Mouse (Mus musculus): ENCODE results near the gene Fam98b. TPM values are rescaled to one million over a fixed set of nuclear protein-coding genes. Genes with fewer than 3 reads are reported as not detected.
A peak's percentile ranks its signal among the peaks of the same experiment; 100 is the strongest.

Gene Fam98b
- polyA plus RNA-seq, 1 experiment = 26.8 TPM

- Histone ChIP-seq H3K36me3 (ENCODE audit: control insufficient read depth, insufficient read depth) (no peaks in the 10 kb centered on the region), H3K27me3 (ENCODE audit: control insufficient read depth, insufficient read depth, insufficient read length) (peaks cover 21% of the 10 kb centered on the region), H3ac (ENCODE audit: control insufficient read depth, insufficient read length) (no peak overlapping the region), H3K4me2 (ENCODE audit: low read depth) (no peak overlapping the region), H3K4me3 (no peak overlapping the region), H3K79me2 (ENCODE audit: control insufficient read depth, insufficient read depth) (no peaks in the 10 kb centered on the region)
- TF ChIP-seq REST (IDR thresholded peaks at IDR 0.05; ENCODE audit: insufficient read depth, insufficient read length) = no peak
- no peak for TF ChIP-seq MYOD1 (IDR thresholded peaks at IDR 0.05; ENCODE audit: control insufficient read depth in 1 of 3, insufficient read length in 2 of 3, low read depth in 2 of 3)
- TF ChIP-seq MAX (IDR thresholded peaks at IDR 0.05; ENCODE audit: low read depth) = no peak
- no peak for TF ChIP-seq USF1 (IDR thresholded peaks at IDR 0.05; ENCODE audit: low read depth)
- TF ChIP-seq TCF12 (IDR thresholded peaks at IDR 0.05; ENCODE audit: insufficient read depth, poor library complexity, severe bottlenecking) = no peak
- no peak for TF ChIP-seq POLR2A (IDR thresholded peaks at IDR 0.05; ENCODE audit: insufficient read length, low read depth)
- no peak for TF ChIP-seq TCF3 (IDR thresholded peaks at IDR 0.05; ENCODE audit: insufficient read length, low read depth)
- no peak for TF ChIP-seq POLR2AphosphoS2 (IDR thresholded peaks at IDR 0.05; ENCODE audit: insufficient read length, low read depth)
- TF ChIP-seq CEBPB (IDR thresholded peaks at IDR 0.05; ENCODE audit: insufficient read depth, poor library complexity, severe bottlenecking) = no peak
Observed at GRCm38 (mm10) chr2:117309046-117309445, 59.5 kb downstream of the Fam98b start.

GRCm38 (mm10) chr2:117311349-117311748 is 61.8 kb downstream of the Fam98b start:
- no peaks in the 10 kb centered on the region for H3K79me2 ChIP-seq (ENCODE audit: control insufficient read depth, insufficient read depth)
- H3K4me3 ChIP-seq = no peak overlapping the region
- H3K4me2 ChIP-seq (ENCODE audit: low read depth) = no peak overlapping the region
- no peaks in the 10 kb centered on the region for H3K36me3 ChIP-seq (ENCODE audit: control insufficient read depth, insufficient read depth)
- H3ac ChIP-seq (ENCODE audit: control insufficient read depth, insufficient read length) = no peak overlapping the region
- peaks cover 18% of the 10 kb centered on the region for H3K27me3 ChIP-seq (ENCODE audit: control insufficient read depth, insufficient read depth, insufficient read length)
- TF ChIP-seq SRF (IDR thresholded peaks at IDR 0.05; ENCODE audit: control insufficient read depth, insufficient read length, low read depth) (no peak), POLR2A (IDR thresholded peaks at IDR 0.05; ENCODE audit: insufficient read length, low read depth) (no peak), TCF12 (IDR thresholded peaks at IDR 0.05; ENCODE audit: insufficient read depth, poor library complexity, severe bottlenecking) (no peak), CEBPB (IDR thresholded peaks at IDR 0.05; ENCODE audit: insufficient read depth, poor library complexity, severe bottlenecking) (no peak), POLR2AphosphoS2 (IDR thresholded peaks at IDR 0.05; ENCODE audit: insufficient read length, low read depth) (no peak), E2F4 (IDR thresholded peaks at IDR 0.05; ENCODE audit: insufficient read depth) (no peak), MAX (IDR thresholded peaks at IDR 0.05; ENCODE audit: low read depth) (no peak), REST (IDR thresholded peaks at IDR 0.05; ENCODE audit: insufficient read depth, insufficient read length) (no peak), MYOD1 (IDR thresholded peaks at IDR 0.05; ENCODE audit: control insufficient read depth in 1 of 3, insufficient read length in 2 of 3, low read depth in 2 of 3) (no peak), USF1 (IDR thresholded peaks at IDR 0.05; ENCODE audit: low read depth) (no peak), TCF3 (IDR thresholded peaks at IDR 0.05; ENCODE audit: insufficient read length, low read depth) (no peak), MYOG (IDR thresholded peaks at IDR 0.05; ENCODE audit: control insufficient read depth in 1 of 3, insufficient read depth in 1 of 3, insufficient read length in 2 of 3, low read depth in 2 of 3) (no peak)

- Histone ChIP-seq H3K27me3 (ENCODE audit: control insufficient read depth, insufficient read depth, insufficient read length) (peaks cover 18% of the 10 kb centered on the region), H3K4me3 (no peak overlapping the region), H3K36me3 (ENCODE audit: control insufficient read depth, insufficient read depth) (no peaks in the 10 kb centered on the region), H3K4me2 (ENCODE audit: low read depth) (no peak overlapping the region), H3ac (ENCODE audit: control insufficient read depth, insufficient read length) (no peak overlapping the region), H3K79me2 (ENCODE audit: control insufficient read depth, insufficient read depth) (no peaks in the 10 kb centered on the region)
- no peak for TF ChIP-seq MYOD1 (IDR thresholded peaks at IDR 0.05; ENCODE audit: control insufficient read depth in 1 of 3, insufficient read length in 2 of 3, low read depth in 2 of 3)
- no peak for TF ChIP-seq TCF12 (IDR thresholded peaks at IDR 0.05; ENCODE audit: insufficient read depth, poor library complexity, severe bottlenecking)
- no peak for TF ChIP-seq REST (IDR thresholded peaks at IDR 0.05; ENCODE audit: insufficient read depth, insufficient read length)
- TF ChIP-seq MAX (IDR thresholded peaks at IDR 0.05; ENCODE audit: low read depth) = no peak
- no peak for TF ChIP-seq TCF3 (IDR thresholded peaks at IDR 0.05; ENCODE audit: insufficient read length, low read depth)
- TF ChIP-seq POLR2A (IDR thresholded peaks at IDR 0.05; ENCODE audit: insufficient read length, low read depth) = no peak
- TF ChIP-seq E2F4 (IDR thresholded peaks at IDR 0.05; ENCODE audit: insufficient read depth) = no peak
- TF ChIP-seq USF1 (IDR thresholded peaks at IDR 0.05; ENCODE audit: low read depth) = no peak
- TF ChIP-seq POLR2AphosphoS2 (IDR thresholded peaks at IDR 0.05; ENCODE audit: insufficient read length, low read depth) = no peak
- no peak for TF ChIP-seq MYOG (IDR thresholded peaks at IDR 0.05; ENCODE audit: control insufficient read depth in 1 of 3, insufficient read depth in 1 of 3, insufficient read length in 2 of 3, low read depth in 2 of 3)
Observed at GRCm38 (mm10) chr2:117312030-117312429, 62.5 kb downstream of the Fam98b start.

- Histone ChIP-seq H3K4me2 (ENCODE audit: low read depth) (peak overlapping the region; percentile 42), H3ac (ENCODE audit: control insufficient read depth, insufficient read length) (no peak overlapping the region), H3K36me3 (ENCODE audit: control insufficient read depth, insufficient read depth) (no peaks in the 10 kb centered on the region), H3K79me2 (ENCODE audit: control insufficient read depth, insufficient read depth) (no peaks in the 10 kb centered on the region), H3K27me3 (ENCODE audit: control insufficient read depth, insufficient read depth, insufficient read length) (peaks cover 18% of the 10 kb centered on the region), H3K4me3 (no peak overlapping the region)
- TF ChIP-seq TCF3 (IDR thresholded peaks at IDR 0.05; ENCODE audit: insufficient read length, low read depth) (no peak), MYOD1 (IDR thresholded peaks at IDR 0.05; ENCODE audit: control insufficient read depth in 1 of 3, insufficient read length in 2 of 3, low read depth in 2 of 3) (no peak), TCF12 (IDR thresholded peaks at IDR 0.05; ENCODE audit: insufficient read depth, poor library complexity, severe bottlenecking) (no peak), POLR2AphosphoS2 (IDR thresholded peaks at IDR 0.05; ENCODE audit: insufficient read length, low read depth) (no peak), MAX (IDR thresholded peaks at IDR 0.05; ENCODE audit: low read depth) (no peak), CEBPB (IDR thresholded peaks at IDR 0.05; ENCODE audit: insufficient read depth, poor library complexity, severe bottlenecking) (no peak), SRF (IDR thresholded peaks at IDR 0.05; ENCODE audit: control insufficient read depth, insufficient read length, low read depth) (no peak), REST (IDR thresholded peaks at IDR 0.05; ENCODE audit: insufficient read depth, insufficient read length) (no peak), MYOG (IDR thresholded peaks at IDR 0.05; ENCODE audit: control insufficient read depth in 1 of 3, insufficient read depth in 1 of 3, insufficient read length in 2 of 3, low read depth in 2 of 3) (no peak), USF1 (IDR thresholded peaks at IDR 0.05; ENCODE audit: low read depth) (no peak), E2F4 (IDR thresholded peaks at IDR 0.05; ENCODE audit: insufficient read depth) (no peak), POLR2A (IDR thresholded peaks at IDR 0.05; ENCODE audit: insufficient read length, low read depth) (no peak)
Observed at GRCm38 (mm10) chr2:117312441-117312895, 62.9 kb downstream of the Fam98b start.

Measured in myocyte (in vitro differentiated cells).